Mouse (Mus musculus): Measurements from ENCODE around the gene Gm13871.
"Not testable (repeated sequence)": the region's sequence is repeated elsewhere in the genome, so short reads cannot be mapped to it uniquely, and the experiment has no call there.

Gene Gm13871

GRCm38 (mm10) chr4:73905853-73906252, at the start of gene Gm13871:
Gene Gm13871 (minus strand): TSS chr4:73905953.
- DNase-seq, result not testable (repeated sequence)

- no peak for DNase-seq
Observed at GRCm38 (mm10) chr4:73950375-73950896, 44.7 kb upstream of the Gm13871 start, which contains the start of gene 2310002L09Rik. Gene 2310002L09Rik (minus strand): TSS chr4:73950846.

GRCm38 (mm10) chr4:73920660-73921059, 14.9 kb upstream of the Gm13871 start, which contains the start of gene Gm11756:
Gene Gm11756 (minus strand): TSS chr4:73920760.
- DNase-seq, result not testable (repeated sequence)

GRCm38 (mm10) chr4:73891012-73891411, 14.7 kb downstream of the Gm13871 start, which contains the start of gene Gm11757:
Gene Gm11757 (minus strand): TSS chr4:73891112.
- not testable (repeated sequence) for DNase-seq

GRCm38 (mm10) chr4:73876166-73876565, 29.6 kb downstream of the Gm13871 start, which contains the start of gene Gm11758:
Gene Gm11758 (minus strand): TSS chr4:73876266.
- DNase-seq, result not testable (repeated sequence)
